Mouse (Mus musculus) heart, adult 9 months (tissue): ENCODE measurements around the gene H2al2a.

Experiments
- DNase-seq, 2 experiments: peaks; one replicate each; pipeline ENCODE4 v3.0.0; 2022; ENCODE audit warnings: low spot score in 2 of 2

The H2al2a gene

DNA sequence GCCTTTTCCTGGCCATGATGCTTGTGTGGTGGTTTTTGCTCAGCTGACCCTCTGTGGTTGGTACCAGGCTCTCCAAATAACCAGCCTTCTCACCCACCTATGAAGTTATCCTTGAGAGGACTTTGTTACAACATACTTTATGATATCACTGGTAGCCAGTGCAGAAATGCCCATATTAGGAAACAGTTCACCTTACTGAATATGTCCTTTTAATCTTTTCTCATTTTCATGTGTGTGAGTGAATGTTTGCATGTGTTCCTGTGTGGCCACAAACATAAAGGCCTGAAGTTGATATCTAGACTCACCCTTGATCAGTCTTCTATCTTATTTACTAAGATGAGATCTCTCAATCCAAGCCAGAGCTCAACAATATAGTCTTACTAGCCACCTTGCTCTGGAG, at the start of gene H2al2a:
Gene H2al2a (minus strand): TSS at position 101 of the 400 bp plus-strand sequence.
- DNase-seq, result no peak

DNA sequence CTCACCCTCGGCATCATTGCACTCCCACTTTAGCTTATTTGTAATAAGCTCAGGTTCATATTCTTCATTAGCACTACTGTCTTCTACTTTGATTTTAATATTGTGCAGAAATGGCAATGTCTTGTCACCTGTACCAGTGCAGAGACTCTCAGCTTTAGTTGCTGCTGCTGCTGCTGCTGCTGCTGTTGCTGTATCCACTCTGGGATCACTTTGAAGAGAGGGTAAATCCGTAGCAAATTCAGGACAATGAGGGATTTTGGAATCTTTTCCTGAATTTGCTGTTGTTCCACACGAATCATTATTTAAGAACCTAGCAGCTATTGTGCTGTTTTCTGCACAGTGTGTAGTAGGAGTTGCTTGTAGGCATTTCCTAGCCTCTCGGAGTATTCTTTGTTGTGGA, 49.4 kb upstream of the H2al2a start:
- no peak for DNase-seq

DNA sequence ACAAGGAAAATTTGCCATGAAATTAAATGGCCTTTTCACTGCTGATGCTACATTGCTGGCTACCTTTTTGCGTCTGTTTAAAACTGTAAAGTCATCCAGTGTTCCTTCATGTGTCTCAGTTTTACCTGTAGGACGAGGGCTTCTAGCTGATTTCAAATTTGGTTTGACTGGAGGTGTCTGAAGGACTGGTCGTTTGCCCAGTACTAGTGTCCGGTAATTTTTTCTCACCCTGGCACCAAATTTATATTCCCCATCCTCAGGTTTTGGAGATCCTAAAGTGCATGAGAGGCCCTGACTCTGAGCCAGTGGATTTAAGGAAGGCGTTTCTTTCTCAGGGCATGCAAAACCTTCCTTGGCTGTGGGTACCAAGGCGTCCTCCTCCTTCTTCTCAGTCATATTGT, 49.0 kb upstream of the H2al2a start:
- no peak for DNase-seq

DNA sequence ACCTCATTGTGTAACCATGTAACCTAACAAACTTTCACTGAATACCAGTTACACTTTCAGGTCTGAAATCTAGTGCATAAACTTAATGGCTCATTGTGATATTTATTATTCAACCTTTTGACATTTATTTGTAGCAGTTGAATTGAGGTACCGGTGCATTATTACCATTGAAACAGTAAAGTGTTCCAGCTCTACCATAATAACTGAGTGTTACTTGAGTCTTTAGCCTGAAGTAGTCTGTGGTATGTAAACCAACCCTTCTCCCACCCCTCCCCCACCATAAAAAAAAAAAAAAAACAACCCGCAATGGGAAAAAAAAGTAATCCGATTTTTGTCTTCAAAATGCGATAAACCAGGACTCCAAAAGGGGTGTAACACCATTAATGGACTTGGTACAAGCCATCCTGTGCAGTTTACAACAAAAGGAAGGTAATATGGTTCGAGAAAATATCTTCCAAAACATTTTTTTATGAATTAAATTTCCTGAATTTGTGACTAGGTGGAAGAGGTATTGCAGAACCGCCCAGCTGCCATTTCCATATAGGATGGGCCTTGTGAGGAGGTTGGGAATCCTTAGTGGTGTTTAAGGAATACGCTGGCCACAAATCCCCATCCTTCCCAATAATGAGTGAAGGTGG, 48.5 kb upstream of the H2al2a start:
- DNase-seq, result no peak

DNA sequence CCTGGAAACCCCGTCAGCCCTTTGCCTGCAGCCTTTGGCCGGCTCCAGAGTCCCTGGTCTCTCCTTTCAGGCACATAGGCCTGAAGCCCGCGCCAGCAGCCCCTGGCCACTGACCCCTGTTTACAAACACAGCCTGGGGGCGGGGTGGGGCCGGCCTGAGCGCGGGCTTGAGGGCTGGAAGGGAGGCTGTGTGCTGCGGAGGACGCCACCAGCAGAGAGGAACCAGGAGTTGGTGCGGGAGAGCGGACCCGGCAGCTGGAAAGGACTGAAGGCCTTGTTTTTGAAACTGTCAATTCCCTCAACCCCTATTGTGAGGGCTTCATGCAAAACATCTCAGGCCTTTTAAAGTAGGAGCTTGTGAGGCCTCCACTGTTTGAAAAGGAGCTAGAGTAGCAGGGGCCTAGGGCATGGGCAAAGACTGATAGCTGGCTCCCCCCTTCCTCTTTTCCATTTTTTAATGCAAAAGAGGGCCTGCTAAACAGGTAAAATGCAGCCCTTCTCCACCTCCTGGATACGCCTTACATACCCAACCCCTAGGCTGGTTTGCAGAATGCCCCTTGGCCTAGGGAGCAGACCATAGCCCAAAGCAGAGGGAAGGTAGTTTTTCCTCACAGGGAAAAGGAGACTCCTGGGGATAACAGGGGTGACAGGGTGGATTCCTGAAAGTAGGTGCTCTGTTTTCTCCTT, 44.6 kb upstream of the H2al2a start:
- no peak for DNase-seq

DNA sequence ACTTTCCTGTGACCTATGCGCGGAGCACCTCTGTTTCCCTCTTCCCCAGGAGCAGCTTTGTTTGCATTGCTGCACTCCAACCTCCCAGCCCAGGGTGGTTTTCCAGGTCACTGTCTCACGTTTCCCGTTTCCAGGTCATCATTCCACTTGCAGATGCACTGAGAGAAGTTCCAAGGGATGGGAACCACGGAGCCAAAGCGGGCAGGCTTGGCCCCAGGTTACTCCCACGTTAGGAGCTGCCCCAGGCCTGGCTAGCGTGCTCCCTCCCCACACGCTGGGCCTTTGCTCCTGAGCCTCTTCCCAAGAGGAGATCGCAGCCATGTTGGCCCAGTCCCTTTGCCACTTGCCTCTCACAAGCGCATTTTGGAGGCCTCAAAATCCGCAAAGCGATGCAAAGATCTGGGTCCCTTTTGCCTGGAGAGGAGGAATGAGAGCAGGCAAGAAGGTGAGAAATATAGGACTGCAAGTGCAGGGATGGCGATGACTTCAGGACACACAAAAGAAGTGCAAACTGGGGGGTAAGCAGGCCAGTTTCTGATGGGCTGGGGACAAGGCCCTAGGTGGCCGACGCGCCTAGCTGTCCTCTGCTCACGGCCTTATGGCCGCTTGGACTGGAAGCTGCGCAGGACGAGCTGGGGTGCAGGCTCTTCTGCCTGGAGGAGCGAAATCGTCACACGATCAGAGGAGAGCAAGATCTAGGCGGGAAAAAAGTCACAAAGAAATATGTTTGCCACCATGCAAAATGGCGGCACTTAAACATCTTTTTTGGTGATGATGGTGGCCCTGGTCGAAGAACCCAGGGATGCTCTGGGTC, 43.8 kb upstream of the H2al2a start:
- DNase-seq, result no peak

DNA sequence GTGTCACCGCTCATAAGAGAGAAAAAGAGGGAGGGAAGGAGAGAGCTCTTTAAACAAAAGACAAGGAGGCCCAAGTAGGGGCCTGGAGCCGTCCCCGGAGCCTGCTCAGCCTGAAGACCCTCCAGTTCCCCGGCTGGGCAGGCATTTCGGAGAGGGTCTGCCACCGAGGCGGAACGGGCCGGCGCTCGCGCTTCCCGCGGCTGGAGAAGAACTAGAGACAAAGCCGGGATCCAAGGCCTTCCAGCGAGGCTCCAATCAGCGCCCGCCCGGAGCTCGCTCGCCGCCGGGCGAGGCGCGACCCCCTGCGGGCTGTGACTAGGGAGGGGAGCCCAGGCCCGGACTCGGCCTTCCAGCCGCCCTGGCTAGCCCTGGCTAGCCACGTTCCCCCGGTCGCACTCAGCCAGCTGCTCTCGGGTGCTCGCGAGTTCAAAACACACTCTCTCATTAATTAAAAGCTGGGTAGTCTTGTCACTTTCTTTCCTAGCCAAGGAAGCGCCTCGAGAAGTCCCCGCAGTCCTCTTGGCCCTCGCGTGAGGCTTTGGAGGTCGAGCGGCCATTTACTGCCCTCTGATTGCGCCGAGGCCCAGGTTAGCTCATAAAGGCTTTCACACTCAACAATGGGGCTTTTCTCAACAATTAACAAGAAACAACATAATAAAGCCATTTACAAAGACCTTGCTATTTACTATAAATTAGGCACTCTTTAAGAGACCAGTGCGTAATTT, 43.0 kb upstream of the H2al2a start:
- no peak for DNase-seq

DNA sequence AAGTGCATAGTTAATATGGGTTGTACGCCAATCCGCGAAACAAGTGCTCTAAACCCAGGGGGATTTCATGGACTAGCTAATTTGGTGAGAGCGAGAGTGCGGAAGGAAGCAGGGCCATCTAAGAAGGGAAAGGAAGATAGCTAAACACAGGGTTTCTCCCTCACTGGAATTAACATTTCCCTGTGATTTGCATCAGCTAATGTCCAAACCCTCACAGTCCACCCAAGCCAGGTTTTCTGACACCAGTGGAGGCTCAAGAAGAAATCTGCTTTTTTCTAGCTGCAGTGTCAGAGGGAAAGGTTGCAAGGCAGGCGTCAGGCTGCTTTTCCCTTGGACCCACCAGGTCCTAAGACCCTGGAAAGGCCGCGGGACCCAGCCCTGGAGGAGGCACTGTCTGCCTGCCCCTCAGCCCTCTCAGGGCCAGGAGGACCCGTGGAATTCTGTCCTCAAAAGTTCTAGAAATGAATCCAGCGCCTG, 42.2 kb upstream of the H2al2a start:
- DNase-seq, result no peak

DNA sequence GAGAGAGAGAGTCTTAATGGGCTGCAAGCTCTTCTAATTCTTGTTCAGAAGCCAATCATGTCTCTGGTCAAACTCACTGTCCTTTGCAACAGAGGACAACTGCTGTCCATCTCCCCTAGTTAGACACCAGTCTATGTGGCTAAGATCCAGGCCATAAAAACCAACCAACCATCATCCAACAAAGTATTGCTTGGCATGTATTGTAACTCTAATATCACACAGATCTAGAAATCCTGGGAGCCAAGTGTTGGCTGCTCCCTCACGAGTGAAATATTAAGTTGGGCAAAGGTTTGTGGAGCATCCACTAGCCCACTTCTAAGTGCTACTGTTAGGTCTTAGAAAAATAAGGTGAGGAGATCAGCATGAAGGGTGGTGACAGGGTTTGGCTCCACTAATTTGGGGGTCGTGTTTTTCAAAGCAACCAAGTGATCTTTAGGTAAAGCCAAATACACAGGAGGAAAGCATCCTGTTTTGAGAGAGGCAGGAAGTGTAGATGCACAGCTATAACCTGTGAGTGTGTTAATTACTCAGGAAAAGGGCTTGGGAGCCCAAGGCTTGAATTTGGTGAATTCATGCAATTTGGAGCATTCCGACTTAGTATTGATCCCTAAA, 41.5 kb upstream of the H2al2a start:
- DNase-seq, result no peak

DNA sequence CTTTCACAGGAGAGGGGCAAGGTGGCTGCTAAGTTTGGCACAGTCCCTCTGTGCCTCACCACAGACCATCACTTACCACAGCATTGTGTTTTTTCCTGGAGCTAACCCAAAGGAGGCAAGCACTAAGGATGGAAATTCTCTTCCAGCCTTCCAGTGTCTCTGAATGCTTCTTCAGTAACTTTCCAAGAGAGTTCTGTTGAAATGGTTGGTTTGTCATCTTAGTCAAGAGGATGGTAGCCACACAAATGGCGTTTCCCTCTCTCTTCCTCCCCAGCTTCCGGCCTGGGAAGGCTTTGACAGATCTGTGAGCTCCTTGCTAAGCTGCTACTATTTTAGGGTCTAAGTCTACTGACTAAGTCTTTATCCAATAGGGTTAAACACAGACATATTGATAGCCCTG, 40.7 kb upstream of the H2al2a start, which contains the start of gene A930004D18Rik:
Gene A930004D18Rik (minus strand): TSS at position 247 of the 400 bp plus-strand sequence.
- DNase-seq, result no peak

DNA sequence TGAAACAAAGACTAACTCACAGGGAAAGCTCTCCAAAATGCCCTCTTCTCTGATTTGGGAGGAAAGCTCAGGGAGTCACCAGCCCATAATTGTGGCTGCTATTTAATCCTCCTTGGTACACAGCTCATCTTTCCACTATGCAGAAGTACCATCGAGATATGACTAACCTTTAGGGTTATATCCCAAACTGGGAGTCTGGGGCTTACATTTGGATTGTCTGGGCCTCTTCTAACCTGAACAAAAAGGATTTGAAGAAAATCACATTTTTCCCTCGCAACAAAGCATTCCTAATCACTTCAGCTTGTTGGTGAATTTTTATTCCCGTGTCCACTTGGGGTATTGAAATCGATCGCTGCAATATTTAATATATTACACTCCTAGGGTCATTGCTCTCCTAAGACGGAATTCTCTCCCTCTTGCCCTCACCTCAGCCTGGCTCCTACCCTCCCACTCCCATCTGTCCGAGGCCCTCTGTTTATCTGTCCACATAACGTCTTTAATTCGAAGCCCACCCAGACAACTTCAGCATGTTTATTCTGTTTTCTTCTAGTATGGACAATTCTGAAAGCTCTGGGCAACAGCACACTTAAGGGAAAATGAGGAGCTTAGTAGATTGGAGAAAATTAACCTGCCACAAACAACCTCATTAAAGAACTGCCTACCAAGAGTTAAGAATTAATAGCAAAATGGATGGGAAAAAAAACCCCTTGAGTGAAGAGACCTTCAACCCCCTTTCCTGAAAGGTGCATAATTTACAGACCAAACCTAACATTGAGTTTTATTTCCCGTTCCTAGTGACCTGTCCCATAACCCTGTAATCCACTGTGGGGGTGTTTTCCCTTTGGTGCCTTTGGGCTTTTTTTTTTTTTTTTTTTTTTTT, 37.9 kb upstream of the H2al2a start:
- DNase-seq, result no peak

DNA sequence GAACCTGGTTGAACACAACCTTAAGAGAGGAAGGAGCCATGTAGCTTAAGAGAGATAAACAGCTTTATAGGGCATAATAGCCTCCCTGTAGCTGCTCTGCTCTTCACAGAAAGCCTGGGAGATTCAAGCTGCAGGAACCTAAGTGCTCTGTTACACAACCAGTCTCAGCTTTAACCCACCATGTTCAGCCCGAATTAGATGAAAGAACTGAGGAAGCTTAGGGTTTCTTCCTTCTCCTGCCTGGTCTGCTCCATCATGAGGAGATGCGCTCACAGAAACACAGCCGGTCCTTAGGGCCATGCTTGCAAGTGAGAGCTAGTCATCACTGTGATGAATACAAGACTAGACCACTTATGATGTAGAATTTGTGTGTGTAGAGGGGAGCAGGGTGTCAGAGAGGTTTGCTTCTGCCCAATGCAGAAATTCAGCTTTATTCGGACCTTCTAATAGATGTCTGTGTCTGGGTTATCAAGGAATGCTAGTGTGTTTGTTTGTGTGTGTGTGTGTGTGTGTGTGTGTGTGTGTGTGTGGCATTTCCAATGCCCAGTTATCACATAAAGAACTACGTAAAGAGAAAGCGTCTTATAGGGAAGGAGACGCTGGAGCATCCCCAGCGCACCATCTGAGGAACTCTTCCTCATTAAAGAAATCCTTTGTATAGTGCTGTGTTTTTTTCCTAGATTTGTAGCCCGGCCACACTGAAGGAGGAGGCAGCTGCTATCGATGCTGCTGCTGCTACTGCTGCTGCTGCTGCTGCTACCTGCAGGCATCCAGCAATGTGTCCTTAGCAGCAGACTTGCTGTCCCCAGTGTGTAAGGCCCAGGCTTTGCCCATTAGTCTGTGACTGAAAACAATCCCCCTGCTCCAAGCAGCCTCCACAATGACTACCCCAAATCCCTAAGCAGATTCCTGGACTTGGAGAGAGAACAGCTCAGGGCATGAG, 36.7 kb upstream of the H2al2a start:
- DNase-seq, result no peak

DNA sequence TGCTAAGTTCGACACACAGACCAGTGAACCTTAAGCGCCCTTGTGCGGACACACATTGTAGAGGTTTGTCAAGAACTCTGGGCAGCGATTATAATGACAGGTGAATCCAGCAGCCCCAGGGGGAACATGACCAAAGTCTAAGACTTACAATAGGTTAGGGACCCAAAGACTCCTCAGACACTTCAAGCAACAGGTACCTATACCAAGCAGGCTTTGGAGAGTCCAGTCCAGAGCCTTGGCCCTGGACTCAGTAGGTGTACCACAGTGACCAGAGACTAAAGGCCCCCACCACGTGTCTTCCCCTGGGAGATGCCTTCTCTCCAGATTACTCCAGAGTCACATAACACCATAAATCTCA, 35.8 kb upstream of the H2al2a start:
- DNase-seq, result no peak

DNA sequence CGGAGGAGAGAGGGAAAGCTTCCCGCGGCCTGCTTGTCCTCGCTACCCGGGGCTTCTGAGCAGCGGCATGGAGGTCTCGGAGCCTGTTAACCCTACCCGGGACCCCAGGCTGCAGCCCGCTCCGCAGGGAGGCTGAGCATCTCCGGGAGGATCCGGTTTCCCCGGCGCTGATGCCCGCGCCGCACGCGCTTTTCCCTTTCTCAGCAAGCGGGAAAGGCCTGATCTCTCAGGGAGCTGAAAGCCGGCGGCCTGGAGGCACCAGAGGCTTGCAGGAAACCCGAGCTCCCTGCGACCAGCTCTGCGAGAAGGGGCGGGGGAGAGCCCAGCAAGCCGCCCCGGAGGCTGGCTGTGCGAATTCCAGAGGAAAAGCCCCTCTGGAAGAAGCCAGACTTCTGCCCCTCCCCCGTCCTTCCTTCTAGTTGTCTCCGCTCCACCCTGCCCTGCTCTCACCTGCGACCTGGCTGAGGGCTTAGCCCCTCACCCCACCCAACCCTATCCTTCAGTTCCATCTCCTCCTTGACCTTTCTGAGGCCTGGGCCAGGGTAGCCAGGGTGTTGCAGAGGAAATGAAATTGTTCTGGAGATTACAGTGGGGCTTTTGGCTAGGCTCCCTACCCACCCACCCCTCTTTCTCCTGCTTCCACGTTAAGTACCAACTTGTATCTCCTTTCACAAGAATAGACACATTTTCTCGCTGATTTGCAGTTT, 35.2 kb upstream of the H2al2a start:
- peak in 1 of 2 experiments; percentile 41 for DNase-seq

DNA sequence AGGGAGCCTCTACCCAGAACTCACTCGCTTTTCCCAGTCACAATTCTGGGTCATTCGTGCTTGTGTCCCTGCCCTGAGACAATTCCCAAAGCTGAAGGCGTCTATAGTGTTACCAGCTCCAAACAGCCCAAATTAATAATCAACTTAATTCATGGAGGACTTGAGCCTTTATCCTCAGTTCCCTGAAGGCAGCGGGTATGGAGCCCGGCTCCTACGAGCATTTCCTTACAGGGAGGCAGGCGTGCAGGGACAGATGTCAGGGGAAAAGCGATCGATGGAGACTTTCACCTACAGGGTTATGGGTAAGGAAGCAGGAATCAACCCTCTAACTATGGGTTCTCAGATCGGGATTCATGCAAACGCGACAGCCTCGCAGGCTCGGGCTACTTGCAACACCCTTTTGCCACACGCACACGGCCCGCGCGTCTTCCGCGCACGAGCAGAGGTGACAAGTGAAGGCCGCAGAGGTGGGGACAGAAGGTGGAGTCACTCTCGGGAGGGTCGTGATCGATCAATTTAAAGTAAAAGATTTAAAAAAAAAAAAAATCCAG, 34.6 kb upstream of the H2al2a start:
- peak in 1 of 2 experiments; percentile 37 for DNase-seq

DNA sequence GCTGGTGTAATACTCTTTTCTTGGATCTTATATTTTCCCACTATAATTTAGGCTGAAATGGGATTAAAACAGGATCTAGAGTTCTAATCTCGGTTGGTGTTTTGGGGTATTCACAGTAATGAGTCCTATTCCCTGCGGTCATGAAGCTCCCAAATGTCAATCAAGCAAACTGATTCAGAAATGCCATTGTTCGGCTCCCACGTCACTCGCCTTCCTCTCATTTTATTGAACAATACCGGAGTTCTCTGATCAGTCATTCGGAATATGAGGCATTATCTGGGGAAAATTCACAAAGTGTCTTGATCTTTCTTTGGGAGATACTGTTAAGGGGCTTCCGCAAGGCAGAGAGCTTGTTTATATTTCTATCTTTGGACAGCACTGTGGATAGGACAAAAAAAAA, 33.8 kb upstream of the H2al2a start:
- DNase-seq, result no peak

DNA sequence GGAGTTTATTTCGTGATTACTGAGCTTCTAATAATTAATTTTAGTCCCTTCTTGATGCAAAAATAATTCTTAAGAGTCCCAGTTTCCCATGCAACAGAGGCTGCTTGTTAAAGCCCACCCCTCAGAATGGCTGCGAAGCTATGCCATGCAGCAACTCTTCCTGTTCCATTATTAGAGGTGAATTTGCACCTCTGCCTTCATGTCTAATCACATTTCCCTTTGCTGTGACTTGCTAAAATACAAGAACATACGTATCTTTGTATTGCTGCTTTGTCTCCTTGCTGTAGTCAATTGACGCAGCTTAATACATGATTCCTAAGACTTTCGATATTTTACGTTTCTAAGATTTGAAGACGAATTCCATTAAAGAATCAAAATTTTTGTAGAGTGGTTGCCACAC, 32.9 kb upstream of the H2al2a start:
- DNase-seq, result no peak
